Mouse (Mus musculus) CD8-positive naive resting alpha-beta T cell, adult 57 days (primary cell): ENCODE results near the gene Cntrob. TPM values are rescaled to one million over a fixed set of nuclear protein-coding genes. Genes with fewer than 3 reads are reported as not detected.

Experiments used
- total RNA-seq: library from RNA; stranded (reverse); gene quantifications from one replicate; pipeline ENCODE4 v1.2.4, GENCODE M21; 2023

Cntrob gene
- total RNA-seq = 18.4 TPM

GRCm38 (mm10) chr11:69323667-69324111, at the start of gene Cntrob, which contains the start of gene Trappc1:
Cntrob (minus strand) TSS chr11:69323775.
Trappc1 (plus strand) TSS chr11:69323980.

GRCm38 (mm10) chr11:69369215-69369989, 45.8 kb upstream of the Cntrob start, which contains the start of gene Chd3:
Chd3 (minus strand) TSS chr11:69369406.

GRCm38 (mm10) chr11:69340161-69341131, 16.9 kb upstream of the Cntrob start, which contains the start of gene Rnf227:
Rnf227 (plus strand) TSS chr11:69340461.

GRCm38 (mm10) chr11:69325628-69326407, 2.2 kb upstream of the Cntrob start, which contains the start of gene Kcnab3:
Kcnab3 (plus strand) TSS chr11:69326258.

Other genes starting within 250 kb of the Cntrob start
- gene Vamp2, start 235.3 kb downstream of the Cntrob start, total RNA-seq = 328 TPM
- 415 TPM for gene Per1, start 228.6 kb downstream of the Cntrob start, total RNA-seq
- not detected for gene Hes7, start 203.4 kb downstream of the Cntrob start, total RNA-seq
- not detected for gene 9130213A22Rik, start 201.2 kb downstream of the Cntrob start, total RNA-seq
- gene Aloxe3, start 197.9 kb downstream of the Cntrob start, total RNA-seq = 0.40 TPM
- gene Alox12b, start 166.8 kb downstream of the Cntrob start, total RNA-seq = not detected
- gene Alox8, start 125.9 kb downstream of the Cntrob start, total RNA-seq = not detected
- gene Gucy2e, start 86.7 kb downstream of the Cntrob start, total RNA-seq = not detected
- 22.2 TPM for gene Trappc1, start 205 bp upstream of the Cntrob start, total RNA-seq
- 1.2 TPM for gene Kcnab3, start 2.5 kb upstream of the Cntrob start, total RNA-seq
- gene Rnf227, start 16.7 kb upstream of the Cntrob start, total RNA-seq = 1.5 TPM
- 596 TPM for gene Chd3, start 45.6 kb upstream of the Cntrob start, total RNA-seq
- gene Naa38, start 71.7 kb upstream of the Cntrob start, total RNA-seq = 28.6 TPM
- gene Cyb5d1, start 71.9 kb upstream of the Cntrob start, total RNA-seq = 35.5 TPM
- 9.5 TPM for gene Tmem88, start 74.5 kb upstream of the Cntrob start, total RNA-seq
- 156 TPM for gene Kdm6b, start 89.9 kb upstream of the Cntrob start, total RNA-seq
- 0.09 TPM for gene Dnah2, start 225.3 kb upstream of the Cntrob start, total RNA-seq
- gene Efnb3, start 236.4 kb upstream of the Cntrob start, total RNA-seq = 0.46 TPM